8 mouse cellular contexts compared by ENCODE assay signal in the genomic region with DNA sequence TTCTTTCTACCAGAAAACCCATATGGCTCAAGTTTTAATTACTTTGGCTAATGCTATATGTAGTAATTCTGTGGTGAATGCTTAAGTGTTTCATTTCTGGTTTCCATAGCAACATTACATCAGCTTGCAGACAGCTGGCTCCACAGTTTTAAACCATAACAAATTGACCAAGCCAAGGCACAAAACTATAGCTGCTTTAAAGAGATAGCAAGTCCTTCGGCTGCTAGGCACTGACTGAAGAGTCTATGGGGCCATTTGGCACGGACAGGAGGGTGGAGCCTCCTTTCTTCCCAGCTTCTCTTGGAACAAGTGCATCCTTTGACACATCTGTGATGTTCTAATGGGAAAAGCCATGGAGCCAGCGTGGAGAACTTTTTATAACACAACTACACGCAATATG.
A peak's percentile ranks its signal among the peaks of the same experiment; 100 is the strongest.
DNase-seq lines count a peak whose midpoint lies in the region; ATAC-seq and TF ChIP-seq lines count a peak whose summit lies in the region.

No protein-coding gene starts in this region.

- peak; percentile 70 to 75 for DNase-seq in heart, adult 2 months
- DNase-seq in embryonic facial prominence, embryonic 10.5 days (ENCODE audit: low spot score) = no peak
- peak; percentile 51 to 53 for DNase-seq in heart, postnatal 36 days
- peak; percentile 48 to 77 for DNase-seq in lung, postnatal 4 days
- DNase-seq in stomach, postnatal 0 days (ENCODE audit: low spot score) = no peak
- no peak for DNase-seq in T-cell, adult 2 months (ENCODE audit: low spot score)
- DNase-seq in left cerebral cortex, adult 2 months (ENCODE audit: extremely low spot score in 1 of 2, low spot score in 2 of 2) = no peak

- no peaks in the 10 kb centered on the region for H3K27me3 ChIP-seq in heart, adult 2 months (ENCODE audit: control insufficient read depth, insufficient read depth, low read length)
- H3K27me3 ChIP-seq in heart, embryonic 11.5 days (ENCODE audit: control insufficient read depth, insufficient read depth, low read length) = no peaks in the 10 kb centered on the region
- no peaks in the 10 kb centered on the region for H3K27me3 ChIP-seq in embryonic facial prominence, embryonic 10.5 days (replicated peaks; ENCODE audit: low read depth, poor library complexity, severe bottlenecking)
- no peaks in the 10 kb centered on the region for H3K27me3 ChIP-seq in stomach, postnatal 0 days (ENCODE audit: control insufficient read depth, insufficient read depth, low read length)

- H3K4me2 ChIP-seq in heart, embryonic 11.5 days = no peak overlapping the region
- H3K4me2 ChIP-seq in stomach, postnatal 0 days (replicated peaks; ENCODE audit: low read depth) = peak overlapping the region; percentile 33; the same call in 1 of the 2 replicates

- H3K4me3 ChIP-seq in heart, adult 2 months = peak overlapping the region; percentile 26; the same call in 1 of the 2 replicates
- H3K4me3 ChIP-seq in heart, embryonic 11.5 days (ENCODE audit: low read depth, low read length) = no peak overlapping the region
- H3K4me3 ChIP-seq in embryonic facial prominence, embryonic 10.5 days = peak overlapping the region; percentile 25; the same call in 1 of the 2 replicates
- no peak overlapping the region for H3K4me3 ChIP-seq in stomach, postnatal 0 days (ENCODE audit: low read depth, low read length)
- no peak overlapping the region for H3K4me3 ChIP-seq in left cerebral cortex, adult 2 months

- H3K4me1 ChIP-seq in heart, adult 2 months (ENCODE audit: control insufficient read depth, insufficient read depth, low read length) = peaks cover 17% of the 10 kb centered on the region
- peaks cover 11% of the 10 kb centered on the region; the same call in 1 of the 2 replicates for H3K4me1 ChIP-seq in heart, embryonic 11.5 days (ENCODE audit: control insufficient read depth, insufficient read depth, low read length)
- peaks cover 68% of the 10 kb centered on the region for H3K4me1 ChIP-seq in embryonic facial prominence, embryonic 10.5 days
- no peaks in the 10 kb centered on the region; the same call in 1 of the 2 replicates for H3K4me1 ChIP-seq in stomach, postnatal 0 days (replicated peaks; ENCODE audit: control insufficient read depth, insufficient read depth)

- H3K79me2 ChIP-seq in heart, adult 2 months (replicated peaks; ENCODE audit: control insufficient read depth, insufficient read depth, low read length) = no peaks in the 10 kb centered on the region

- H3K36me3 ChIP-seq in heart, adult 2 months (ENCODE audit: control insufficient read depth, insufficient read depth, low read length) = no peaks in the 10 kb centered on the region
- H3K36me3 ChIP-seq in heart, embryonic 11.5 days (ENCODE audit: control insufficient read depth, insufficient read depth, low read length) = no peaks in the 10 kb centered on the region
- no peaks in the 10 kb centered on the region; the same call in 1 of the 2 replicates for H3K36me3 ChIP-seq in embryonic facial prominence, embryonic 10.5 days (replicated peaks)
- peaks cover 3% of the 10 kb centered on the region; the same call in 1 of the 2 replicates for H3K36me3 ChIP-seq in stomach, postnatal 0 days (ENCODE audit: control insufficient read depth, insufficient read depth, low read length)

- TF ChIP-seq EP300 in heart, adult 2 months (IDR thresholded peaks at IDR 0.05; ENCODE audit: insufficient read depth, low read depth, low read length) = no peak
- TF ChIP-seq EP300 in stomach, postnatal 0 days (optimal IDR thresholded peaks at IDR 0.05) = no peak

- no peak for TF ChIP-seq CTCF in heart, adult 2 months (IDR thresholded peaks at IDR 0.05)
- no peak for TF ChIP-seq CTCF in stomach, postnatal 0 days (IDR thresholded peaks at IDR 0.05; ENCODE audit: low read depth)
- TF ChIP-seq CTCF in left cerebral cortex, adult 2 months (IDR thresholded peaks at IDR 0.05) = no peak

- 27% methylated on average over 4 of the region's 4 CpGs for whole genome bisulfite sequencing in heart, adult 2 months
- WGBS in heart, embryonic 11.5 days (ENCODE audit: insufficient replicate concordance) = 57% methylated on average over 4 of the region's 4 CpGs
- 42% methylated on average over 4 of the region's 4 CpGs for WGBS in embryonic facial prominence, embryonic 10.5 days
- WGBS in stomach, postnatal 0 days = 36% methylated on average over 4 of the region's 4 CpGs

- no peak for TF ChIP-seq POLR2A in heart, adult 2 months (IDR thresholded peaks at IDR 0.05; ENCODE audit: insufficient read depth, low read depth, low read length)

- H3K9ac ChIP-seq in heart, adult 2 months (ENCODE audit: low read depth, low read length) = no peak overlapping the region
- no peak overlapping the region for H3K9ac ChIP-seq in heart, embryonic 11.5 days (ENCODE audit: low read depth, low read length)
- H3K9ac ChIP-seq in stomach, postnatal 0 days (ENCODE audit: low read length) = no peak overlapping the region

- peak overlapping the region; percentile 63 for H3K27ac ChIP-seq in heart, adult 2 months
- H3K27ac ChIP-seq in heart, embryonic 11.5 days (ENCODE audit: low read depth, low read length) = no peak overlapping the region
- H3K27ac ChIP-seq in embryonic facial prominence, embryonic 10.5 days (replicated peaks) = 0 out of 2 replicates have a peak overlapping the region, but pooled peaks have one; percentile 24
- H3K27ac ChIP-seq in stomach, postnatal 0 days (replicated peaks) = no peak overlapping the region
- H3K27ac ChIP-seq in left cerebral cortex, adult 2 months = no peak overlapping the region

- H3K9me3 ChIP-seq in heart, embryonic 11.5 days (replicated peaks; ENCODE audit: control insufficient read depth, low read length) = no peaks in the 10 kb centered on the region
- H3K9me3 ChIP-seq in embryonic facial prominence, embryonic 10.5 days = no peaks in the 10 kb centered on the region
- H3K9me3 ChIP-seq in stomach, postnatal 0 days (ENCODE audit: control insufficient read depth, low read length) = no peaks in the 10 kb centered on the region

- intact Hi-C loops in heart, adult 2 months (cut with DNase I) = no loop called here
- intact Hi-C loops in heart, postnatal 36 days (cut with DNase I) = no loop called here
- intact Hi-C loops in left cerebral cortex, adult 2 months (cut with DNase I) = no loop called here

- no peak for ATAC-seq in heart, embryonic 11.5 days (replicated peaks; ENCODE audit: insufficient number of reproducible peaks, low FRiP score, low TSS enrichment)
- ATAC-seq in stomach, postnatal 0 days (ENCODE audit: low FRiP score, low TSS enrichment) = peak; percentile 28; the same call in 1 of the 2 replicates

Comparison
In these comparisons a context has a peak if more than half of its experiments do, and no peak if none do; other contexts are left out.
1. H3K27ac ChIP-seq: peak in heart, adult 2 months (single experiment) and embryonic facial prominence, embryonic 10.5 days (single experiment); none in heart, embryonic 11.5 days (single experiment), stomach, postnatal 0 days (single experiment) and left cerebral cortex, adult 2 months (single experiment).
2. H3K4me3 ChIP-seq: peak in heart, adult 2 months (single experiment) and embryonic facial prominence, embryonic 10.5 days (single experiment); none in heart, embryonic 11.5 days (single experiment), stomach, postnatal 0 days (single experiment) and left cerebral cortex, adult 2 months (single experiment).
3. DNase-seq: peak in heart, adult 2 months (2 of 2), heart, postnatal 36 days (2 of 2) and lung, postnatal 4 days (2 of 2); none in embryonic facial prominence, embryonic 10.5 days (single experiment), stomach, postnatal 0 days (single experiment), T-cell, adult 2 months (single experiment) and left cerebral cortex, adult 2 months (0 of 2).